Mouse (Mus musculus) adipocyte (in vitro differentiated cells): ENCODE measurements at regions not wholly inside any gene's neighbourhood (a gene's known extent, or its start where the extent isn't known, plus 50 kb on each side); places are given as distances from the start of the nearest gene placed in this dataset.
A peak's percentile ranks its signal among the peaks of the same experiment; 100 is the strongest.
"Not testable (repeated sequence)": the region's sequence is repeated elsewhere in the genome, so short reads cannot be mapped to it uniquely, and the experiment has no call there.

Source experiments
- DNase-seq: peaks from one replicate; pipeline ENCODE4 v3.0.0-alpha.2; 2016; ENCODE audit warnings: low spot score

DNA sequence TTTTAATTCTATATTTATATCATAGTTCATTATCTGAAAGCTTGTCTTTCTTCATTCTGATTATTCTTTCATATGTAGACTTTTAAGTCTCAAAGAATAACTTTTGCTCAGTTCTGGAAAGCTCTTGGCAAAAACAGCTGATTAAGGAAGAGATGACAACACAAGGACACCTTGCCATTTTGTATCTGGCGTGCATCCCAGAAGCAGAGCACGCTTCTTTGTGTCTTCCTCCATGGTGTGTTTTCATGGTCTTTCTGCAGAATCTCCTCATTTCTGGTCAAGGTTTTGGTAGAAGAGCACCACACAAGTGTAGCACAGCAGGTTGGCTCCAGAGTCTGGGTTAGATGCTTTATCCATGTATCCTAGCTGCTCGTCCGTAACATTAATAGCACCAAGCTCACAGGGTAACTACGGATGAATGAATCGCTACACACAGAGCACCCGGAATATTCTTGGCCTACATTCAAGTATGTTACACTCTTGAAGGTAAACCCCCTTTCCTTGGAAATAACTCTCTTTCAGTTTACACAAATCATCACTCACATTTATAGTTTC lies 148.9 kb upstream of the Ddhd1 start:
- DNase-seq: no peak

DNA sequence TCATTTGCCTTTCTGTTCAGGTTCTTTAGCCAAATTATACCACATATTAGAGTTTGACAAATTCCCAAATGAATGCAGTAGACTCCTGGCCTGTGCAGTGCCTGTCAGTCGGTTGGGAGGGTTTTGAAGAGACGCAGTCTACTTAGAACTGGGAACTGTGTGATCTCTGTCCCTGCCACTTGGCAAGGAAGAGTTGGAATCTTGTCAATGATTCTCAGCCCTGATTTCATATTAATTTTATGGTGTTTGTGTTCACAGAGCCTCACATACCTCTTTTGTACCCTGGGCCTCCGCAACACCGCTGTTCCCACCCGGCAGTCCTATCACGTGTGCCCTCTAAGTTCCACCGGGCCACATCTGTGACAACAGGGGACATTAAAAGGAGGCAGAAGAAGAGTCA lies 149.8 kb upstream of the Ddhd1 start:
- DNase-seq: no peak

DNA sequence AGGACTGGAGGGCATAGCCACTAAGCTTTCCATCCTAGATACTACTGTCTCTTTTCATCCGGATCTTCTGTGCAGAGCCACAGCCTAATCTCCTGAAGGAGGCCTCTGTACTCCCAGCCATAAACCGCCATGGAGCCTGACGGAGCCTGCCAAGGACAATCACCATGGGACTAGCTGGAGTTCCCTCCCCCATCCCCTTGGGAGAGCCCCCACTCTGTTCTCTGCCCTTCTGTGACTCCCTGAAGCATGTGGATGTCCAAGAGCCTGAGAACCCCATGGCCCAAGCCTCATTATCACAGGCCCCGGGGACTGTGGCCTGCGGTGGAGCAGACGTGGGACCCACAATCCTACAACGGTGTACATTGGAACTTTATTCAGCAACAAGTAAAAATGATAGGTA lies 151.5 kb upstream of the Ddhd1 start:
- no peak for DNase-seq

DNA sequence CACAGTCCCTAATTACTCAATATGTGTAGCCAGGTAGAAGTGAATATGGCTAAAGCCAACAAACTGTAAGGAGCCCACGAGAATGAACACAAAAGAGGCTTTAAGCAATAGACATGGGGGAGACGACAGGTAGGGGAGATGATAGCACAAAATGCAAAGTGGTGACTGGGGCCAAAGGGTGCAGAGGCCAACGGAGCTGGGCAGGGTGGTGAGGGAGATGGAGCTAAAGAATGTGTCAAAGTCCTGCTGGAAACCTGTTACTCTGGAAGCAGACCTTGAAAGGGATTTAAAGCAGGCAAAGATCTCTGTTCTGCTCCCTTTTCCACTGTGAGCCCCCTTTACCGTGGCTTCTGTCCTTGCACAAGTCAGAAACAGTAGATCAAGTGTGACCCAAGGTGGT lies 152.2 kb upstream of the Ddhd1 start:
- DNase-seq: no peak

DNA sequence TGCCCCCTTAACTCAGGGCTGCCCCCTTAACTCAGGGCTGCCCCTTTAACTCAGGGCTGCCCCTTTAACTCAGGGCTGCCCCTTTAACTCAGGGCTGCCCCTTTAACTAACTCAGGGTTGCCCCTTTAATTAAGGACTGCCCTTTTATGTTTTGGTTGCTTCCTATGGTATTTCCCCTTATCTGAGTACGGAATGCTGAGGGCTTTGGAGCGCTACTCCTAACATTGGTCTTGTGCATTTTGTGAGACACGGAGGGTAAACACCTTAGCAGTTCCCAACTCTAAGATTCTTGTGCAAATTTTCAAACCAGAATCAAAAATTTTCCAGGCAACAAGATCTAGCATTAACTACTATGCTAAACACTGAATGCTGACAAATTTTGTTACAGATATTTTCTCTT lies 152.7 kb upstream of the Ddhd1 start:
- DNase-seq: no peak

DNA sequence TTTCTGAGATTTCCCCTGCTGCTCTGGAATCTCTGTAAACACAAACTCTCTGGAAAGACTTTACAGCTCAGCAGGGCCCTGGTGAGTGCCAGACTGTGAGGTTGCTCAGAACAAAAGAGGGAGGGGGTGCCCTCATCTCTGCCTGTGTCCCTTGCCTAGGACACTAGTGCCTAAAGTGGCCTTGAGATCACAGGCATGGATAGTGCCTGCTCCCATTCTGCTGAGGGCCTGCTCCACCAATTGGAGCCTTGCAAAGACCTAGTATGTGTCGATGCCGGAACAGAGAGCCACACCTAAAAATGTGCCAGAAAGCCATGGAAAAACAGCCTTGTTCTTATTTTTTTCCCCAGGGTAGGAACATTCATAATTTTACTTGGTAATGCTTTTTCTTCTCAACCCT lies 157.7 kb upstream of the Ddhd1 start:
- no peak for DNase-seq

DNA sequence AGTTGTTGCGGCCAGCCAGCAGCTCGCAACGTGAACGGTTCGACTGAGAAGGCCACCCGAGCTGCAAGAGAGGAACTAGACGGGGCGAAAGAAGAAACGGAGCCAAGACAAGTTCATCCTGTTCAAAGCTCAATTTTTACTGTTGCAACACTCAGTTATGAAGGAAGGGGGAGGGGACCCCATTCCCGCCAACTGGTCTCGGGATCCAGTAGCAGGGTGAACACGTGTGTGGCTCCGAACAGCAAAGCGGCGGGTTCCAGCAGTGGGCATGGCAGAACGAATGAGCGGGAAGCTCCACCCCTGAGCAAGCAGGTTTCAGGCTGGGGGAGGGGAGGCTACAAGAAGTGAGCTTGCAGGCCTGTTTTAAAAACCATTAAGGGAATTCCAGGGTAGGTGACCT lies 158.7 kb upstream of the Ddhd1 start:
- DNase-seq: not testable (repeated sequence)

DNA sequence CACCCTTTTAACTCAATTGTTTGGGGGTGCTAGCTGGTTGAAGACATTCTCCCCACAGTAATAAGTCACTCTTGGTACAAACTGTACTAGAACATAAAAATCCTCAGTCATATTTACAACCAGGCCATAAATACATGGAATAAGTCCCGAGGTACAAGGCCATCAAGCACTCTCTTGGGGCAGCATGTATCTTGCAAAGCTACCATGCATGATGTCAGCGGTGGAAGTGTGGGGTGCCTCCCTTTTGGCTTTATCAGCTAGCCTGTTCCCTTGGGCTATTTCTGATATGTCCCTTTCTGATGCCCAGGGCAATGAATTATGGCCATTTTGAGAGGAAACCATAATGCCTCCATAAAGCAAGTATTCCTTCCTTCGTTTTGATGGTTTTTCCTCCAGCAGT lies 159.8 kb upstream of the Ddhd1 start:
- no peak for DNase-seq

DNA sequence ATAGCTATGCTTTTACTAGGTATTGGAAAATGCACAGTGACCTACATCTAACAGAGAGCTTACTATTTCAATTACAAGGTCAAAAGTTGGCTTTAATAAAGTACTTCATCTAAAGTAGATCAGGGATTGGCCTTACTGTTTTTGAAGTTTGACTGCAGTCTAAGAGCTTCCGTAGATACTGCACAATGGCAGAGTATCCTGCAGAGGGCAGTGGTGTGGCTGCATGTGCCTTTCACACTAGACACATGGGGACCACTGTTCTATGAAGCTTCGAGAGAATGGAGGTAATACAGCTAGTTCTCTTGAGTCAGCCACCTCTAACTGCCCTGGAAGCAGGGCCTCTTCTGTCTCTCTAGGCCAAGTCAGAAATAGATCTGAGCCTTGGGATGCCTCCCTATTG lies 166.7 kb upstream of the Ddhd1 start:
- DNase-seq: no peak

DNA sequence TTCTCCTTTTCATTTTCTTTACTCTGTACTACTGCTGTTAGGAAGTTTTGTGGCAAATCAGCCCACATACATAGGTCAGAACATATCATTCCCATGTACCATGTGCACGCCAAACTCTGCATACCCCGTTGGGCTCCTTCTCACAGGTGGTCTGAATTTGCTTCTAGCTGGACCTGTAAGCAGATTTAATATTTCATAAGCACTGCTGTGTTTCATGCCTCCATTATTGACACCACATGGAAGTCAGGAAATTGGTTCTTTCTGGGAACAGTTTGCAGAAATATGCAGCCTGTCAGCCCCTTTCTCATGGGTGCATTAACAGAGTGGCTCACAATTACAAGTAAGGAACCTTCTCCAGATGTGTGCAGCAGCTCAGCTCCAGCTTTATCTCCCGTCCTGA lies 168.1 kb upstream of the Ddhd1 start:
- peak; percentile 3 for DNase-seq

DNA sequence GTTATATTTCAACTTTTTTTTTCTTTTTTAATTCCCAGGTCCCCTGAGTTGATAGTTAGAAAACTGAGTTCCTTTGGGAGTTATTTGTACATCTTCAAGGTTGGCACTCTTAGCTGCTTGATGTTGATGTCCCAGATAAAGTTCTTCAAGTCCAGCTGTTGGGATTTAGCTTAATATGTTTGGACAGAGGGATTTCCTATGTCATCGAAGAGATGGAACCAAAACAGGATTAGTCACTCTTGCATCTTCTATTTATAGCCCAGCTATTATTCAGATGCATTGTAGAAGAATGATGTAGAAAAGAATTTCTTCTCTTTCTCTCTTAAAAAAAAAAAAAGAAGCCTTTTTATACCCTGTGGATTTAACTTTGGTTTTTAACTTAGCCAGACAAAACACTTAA lies 169.2 kb upstream of the Ddhd1 start:
- no peak for DNase-seq

DNA sequence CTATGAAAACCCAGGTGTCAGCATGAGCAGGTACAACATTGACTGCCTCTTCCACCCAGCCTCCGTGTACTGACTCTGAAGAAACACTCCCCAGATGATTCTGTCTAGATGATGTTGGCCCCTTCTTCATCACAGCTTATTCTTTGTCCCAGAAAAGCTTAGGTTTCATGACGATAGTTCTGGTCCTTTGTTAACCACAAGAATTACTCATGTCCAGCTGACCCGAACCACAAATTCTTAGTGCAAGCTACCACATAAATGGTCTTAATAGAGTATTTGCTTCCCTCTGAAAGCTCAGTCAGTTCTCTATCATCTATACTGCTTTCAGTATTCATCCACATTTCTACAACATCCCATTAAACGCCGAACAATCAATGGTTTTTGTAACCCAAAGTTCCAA lies 172.5 kb upstream of the Ddhd1 start:
- no peak for DNase-seq

DNA sequence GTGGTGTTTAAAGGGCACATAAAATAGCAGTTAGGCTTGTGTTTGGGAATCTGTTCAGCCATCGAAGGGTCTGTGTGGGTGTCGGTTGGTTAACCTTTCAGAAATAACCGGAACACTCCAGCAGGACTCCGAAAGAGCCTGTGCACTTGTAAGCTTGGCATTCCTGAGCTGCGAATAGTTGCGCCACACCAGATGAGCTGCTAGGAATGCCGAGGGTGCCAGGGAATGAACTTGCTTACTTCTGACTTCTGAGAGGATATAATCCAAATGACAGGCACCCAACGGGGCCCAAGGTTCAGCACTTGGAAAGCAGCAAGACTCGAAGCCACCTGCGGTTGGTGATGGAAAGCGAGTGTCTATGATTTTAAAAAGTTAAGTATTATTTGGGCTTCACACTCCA lies 179.1 kb upstream of the Ddhd1 start:
- no peak for DNase-seq

DNA sequence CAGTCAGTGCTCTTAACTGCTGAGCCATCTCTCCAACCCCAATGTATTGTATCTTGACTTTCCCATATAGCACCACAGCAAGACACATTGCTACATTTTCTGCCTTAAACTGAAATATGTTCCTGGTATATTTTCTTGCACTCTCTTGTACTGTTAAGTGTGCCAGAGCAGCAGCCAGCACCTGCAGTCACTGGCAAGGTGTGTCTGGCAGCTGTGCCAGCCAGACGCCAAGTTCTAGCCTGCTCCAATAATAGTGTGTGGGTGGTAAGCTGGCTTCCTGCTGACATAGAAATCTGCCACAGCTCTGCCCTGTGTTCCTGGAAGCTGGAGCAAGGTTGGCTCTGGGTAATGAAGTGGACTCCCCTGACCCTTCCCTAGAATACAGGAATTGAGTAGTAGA lies 185.9 kb upstream of the Ddhd1 start:
- DNase-seq: no peak

DNA sequence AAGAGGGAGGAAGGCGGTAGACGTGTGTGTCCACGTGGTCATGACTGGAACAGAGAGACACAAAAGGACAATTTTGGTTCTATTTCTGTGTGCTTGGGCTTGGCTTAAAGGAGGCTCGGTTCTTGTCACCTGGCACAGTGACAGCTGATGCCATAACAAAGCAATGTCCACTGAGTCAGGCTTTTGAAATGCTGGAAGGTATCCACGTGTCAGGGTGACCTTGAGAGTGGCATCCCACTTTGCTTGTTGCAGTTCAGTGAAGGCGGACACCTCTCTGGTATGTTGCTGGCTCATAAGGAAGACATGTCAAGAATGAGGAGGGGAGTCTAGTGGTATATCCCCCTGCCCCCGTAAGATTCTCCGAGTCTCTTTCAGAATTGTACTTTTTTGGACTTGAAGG lies 192.6 kb upstream of the Ddhd1 start:
- DNase-seq: no peak

DNA sequence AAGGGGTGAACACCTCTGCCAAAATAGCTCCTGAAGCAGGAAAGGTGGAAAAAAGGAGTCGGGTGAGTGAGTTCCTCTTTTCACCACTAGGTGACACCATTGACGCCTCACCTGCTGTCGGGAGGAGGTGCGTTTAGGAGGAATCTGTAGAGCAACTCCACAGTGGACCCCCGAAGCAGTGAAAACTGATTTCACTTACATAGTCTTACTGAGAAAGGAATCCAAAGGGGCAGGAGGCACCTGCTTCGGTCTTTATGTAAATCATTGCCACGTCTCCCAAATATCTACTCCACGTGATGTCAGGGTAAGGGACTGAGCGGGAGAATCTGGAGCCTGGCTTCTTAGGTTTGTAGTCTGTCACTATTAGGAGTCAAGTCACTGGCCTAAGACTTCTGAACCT lies 220.5 kb upstream of the Ddhd1 start:
- peak; percentile 13 for DNase-seq

DNA sequence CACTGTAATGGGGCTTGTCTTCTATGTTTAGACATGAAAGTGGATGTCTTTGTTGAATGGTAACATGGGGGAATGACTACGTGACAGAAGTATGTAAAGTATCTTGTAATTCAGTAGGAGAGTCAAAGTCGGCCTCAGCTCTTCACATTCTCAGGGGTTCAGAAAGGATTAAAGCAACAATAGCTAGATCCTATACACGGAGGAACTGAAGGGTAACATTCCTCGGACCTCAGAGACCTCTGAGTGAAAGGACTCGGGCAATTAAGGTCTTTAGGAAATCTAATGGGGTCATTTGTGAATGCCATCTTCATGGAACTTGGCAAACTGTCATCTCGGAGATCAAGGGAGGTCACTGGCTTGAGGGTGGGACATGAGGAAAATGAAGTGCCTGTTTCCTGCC lies 262.8 kb upstream of the Ddhd1 start:
- DNase-seq: no peak

DNA sequence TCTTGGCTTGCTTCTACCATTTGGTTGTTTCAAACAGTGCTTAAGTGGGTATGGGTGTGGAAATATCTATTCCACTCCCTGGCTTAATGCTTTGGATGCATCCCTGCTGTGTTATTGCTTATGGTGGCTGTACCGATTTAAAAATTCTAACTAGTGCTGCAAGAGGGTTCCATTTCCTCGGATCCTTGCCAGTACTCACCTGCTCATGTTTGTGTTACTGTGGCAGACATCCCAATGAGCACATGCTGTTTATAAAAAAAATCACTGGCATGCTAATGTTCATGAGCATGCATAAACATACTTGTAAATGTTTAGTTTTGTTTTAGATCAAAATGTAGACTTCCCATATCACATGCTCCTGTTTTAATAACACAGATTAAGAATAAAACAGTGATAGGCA lies 285.6 kb upstream of the Ddhd1 start:
- DNase-seq: no peak

DNA sequence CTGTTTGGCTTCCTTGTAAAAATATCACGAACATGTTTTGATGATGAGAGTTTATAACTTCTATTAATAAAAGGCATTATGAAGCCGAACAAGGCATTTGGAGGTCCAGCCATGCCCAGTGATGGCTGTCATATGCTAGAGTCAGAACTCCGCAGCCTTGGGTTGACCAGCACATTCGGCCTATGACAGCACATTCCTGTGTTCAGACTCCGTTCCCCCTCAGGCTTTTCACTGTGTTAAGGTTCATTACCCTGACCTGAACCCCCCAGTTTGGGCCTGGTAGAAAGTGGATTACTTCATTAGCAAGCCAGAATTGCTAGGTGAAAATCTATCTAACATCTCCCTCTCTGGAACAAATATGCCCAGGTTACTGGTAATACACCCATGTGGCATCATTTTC lies 286.2 kb upstream of the Ddhd1 start:
- no peak for DNase-seq

DNA sequence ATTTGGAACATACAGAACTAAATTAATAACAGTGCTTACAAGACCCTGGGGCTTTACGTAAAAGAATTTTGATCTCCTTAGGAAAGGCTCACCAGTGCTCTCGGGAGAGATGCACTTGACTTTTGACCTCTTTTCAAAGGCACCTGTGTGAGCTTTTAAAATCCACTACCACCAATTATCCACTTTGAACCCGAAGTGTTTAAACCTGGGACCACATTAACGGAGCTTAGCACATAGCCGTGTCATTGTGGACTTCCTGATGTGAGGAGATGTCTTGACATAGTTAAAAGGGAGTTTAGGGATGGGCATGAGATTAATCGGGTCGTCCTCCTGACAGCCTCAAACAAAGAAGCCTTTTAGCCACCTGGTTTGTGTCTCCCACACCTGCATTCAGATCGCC lies 286.6 kb upstream of the Ddhd1 start:
- no peak for DNase-seq

DNA sequence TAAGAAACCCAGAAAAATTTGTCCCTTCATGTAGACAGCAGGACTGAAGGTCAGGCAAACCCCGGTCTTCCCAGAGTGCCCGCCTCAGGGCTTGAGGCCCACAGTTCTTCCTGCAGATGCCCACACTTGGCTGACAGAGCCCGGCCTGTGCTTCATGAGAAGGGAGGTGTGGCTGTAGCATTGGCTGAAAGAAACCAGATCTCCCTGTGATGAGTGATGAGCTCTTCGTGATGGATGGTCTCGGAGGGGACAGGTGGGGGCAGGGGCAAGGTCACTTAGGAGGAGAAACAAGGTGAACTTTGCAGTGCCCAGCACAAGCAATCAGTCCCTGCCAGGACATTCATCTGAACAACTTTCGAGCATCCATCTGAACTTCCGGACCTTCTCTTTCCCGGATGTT lies 298.7 kb upstream of the Ddhd1 start:
- no peak for DNase-seq

DNA sequence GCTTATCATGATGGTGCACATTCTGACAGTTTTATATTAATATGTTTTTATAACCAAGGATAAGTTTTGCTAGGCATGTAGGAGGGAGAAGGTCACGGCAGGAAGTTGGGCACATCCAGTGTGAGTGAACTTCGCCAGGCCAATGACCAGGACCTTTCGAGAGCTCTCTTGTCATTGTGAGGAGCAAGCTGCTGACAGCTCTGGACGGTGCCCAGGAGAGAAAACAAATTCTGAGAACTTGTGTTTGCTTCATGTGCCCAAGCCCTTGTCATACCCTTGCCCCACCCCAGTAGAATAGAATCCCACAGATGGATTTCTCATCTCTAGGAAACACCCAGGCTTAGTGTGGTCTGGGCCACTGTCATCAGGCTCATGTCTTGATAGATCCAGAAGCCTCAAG lies 304.5 kb upstream of the Ddhd1 start:
- peak; percentile 71 for DNase-seq

DNA sequence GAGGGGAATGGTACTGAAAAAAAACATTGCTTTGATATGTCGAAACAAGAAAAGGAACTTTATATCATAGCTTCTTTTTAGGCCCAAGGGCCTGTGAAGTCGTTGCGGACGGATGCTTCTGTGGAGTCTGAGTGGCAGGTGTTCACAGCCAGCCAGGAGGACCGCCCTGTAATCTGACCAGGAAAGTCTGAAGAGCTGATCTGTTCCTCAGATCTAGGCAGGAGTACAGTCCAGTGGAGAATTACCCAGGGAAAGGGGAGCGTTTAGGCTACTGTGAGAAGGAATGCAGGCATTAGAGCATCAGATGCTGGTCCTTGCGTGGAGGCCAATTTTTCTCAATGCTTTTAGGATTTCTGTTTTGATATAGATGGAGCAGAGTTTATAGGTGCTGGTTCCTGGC lies 306.1 kb upstream of the Ddhd1 start:
- DNase-seq: no peak

DNA sequence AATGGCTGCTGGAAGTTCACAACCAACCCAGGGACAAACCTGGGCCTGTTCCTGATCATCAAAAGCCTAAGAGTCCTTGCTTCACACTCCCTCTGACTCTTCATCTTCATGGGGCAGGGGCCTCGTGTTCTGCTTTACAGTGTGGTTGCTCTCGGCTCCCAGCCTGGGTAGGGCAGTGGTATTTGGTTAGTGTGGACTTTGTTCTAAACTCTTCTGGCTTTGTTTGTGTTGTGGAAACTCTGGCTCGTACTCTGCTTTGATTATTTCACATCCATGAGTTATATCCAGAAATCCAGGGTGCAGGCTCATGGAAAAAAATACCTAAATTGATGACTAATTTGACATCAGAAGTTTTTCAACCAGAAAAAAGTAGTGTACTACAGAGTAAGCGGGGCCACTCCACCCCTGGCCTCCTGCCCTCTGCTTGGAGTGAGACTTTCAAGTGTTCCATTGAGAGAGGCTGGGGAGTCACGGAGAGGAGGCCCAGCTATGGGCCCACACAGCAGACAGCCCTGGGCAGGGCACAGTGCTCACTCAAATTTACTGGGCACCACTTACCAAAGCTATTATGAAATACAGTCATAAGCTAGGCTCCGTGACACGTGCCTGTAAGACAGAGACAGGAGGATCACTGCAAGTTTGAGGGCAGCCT lies 325.4 kb upstream of the Ddhd1 start:
- no peak for DNase-seq
